Mouse (Mus musculus): ENCODE measurements at regions not wholly inside any gene's neighbourhood (a gene's known extent, or its start where the extent isn't known, plus 50 kb on each side); places are given as distances from the start of the nearest gene placed in this dataset.

GRCm38 (mm10) chr2:169234368-169235070 lies 279.1 kb upstream of the Zfp64 start:
- DNase-seq (ENCODE audit: low spot score) (no peak), ATAC-seq (ENCODE audit: extremely low read depth, insufficient number of reproducible peaks, low FRiP score, poor library complexity, severe bottlenecking) (no peak)
- no peak for TF ChIP-seq CTCF (IDR thresholded peaks at IDR 0.05; ENCODE audit: low read depth, low read length)
- TF ChIP-seq TAL1 (conservative IDR thresholded peaks at IDR 0.05; ENCODE audit: low read depth, low read length), result no peak
- TF ChIP-seq GATA2 (IDR thresholded peaks at IDR 0.05; ENCODE audit: borderline replicate concordance, low read depth, low read length), result no peak
- TF ChIP-seq GATA1 (IDR thresholded peaks at IDR 0.05; ENCODE audit: borderline replicate concordance, low read length), result no peak
- TF ChIP-seq POLR2AphosphoS5 (IDR thresholded peaks at IDR 0.05; ENCODE audit: insufficient replicate concordance, low read depth, low read length), result no peak
- Histone ChIP-seq H3K9me3 (replicated peaks) (peaks cover 51% of the 10 kb centered on the region), H3K4me1 (ENCODE audit: insufficient read depth, low read depth, low read length) (no peaks in the 10 kb centered on the region), H3K4me3 (ENCODE audit: low read depth, low read length) (no peak overlapping the region), H3K27me3 (ENCODE audit: insufficient read depth, low read length) (no peaks in the 10 kb centered on the region), H3K36me3 (replicated peaks) (no peaks in the 10 kb centered on the region)

- TF ChIP-seq GATA2 (IDR thresholded peaks at IDR 0.05; ENCODE audit: borderline replicate concordance, low read depth, low read length), result no peak
- TF ChIP-seq TAL1 (conservative IDR thresholded peaks at IDR 0.05; ENCODE audit: low read depth, low read length), result no peak
- no peak for TF ChIP-seq GATA1 (IDR thresholded peaks at IDR 0.05; ENCODE audit: borderline replicate concordance, low read length)
- no peak for TF ChIP-seq POLR2AphosphoS5 (IDR thresholded peaks at IDR 0.05; ENCODE audit: insufficient replicate concordance, low read depth, low read length)
- no peak for TF ChIP-seq CTCF (IDR thresholded peaks at IDR 0.05; ENCODE audit: low read depth, low read length)
- Histone ChIP-seq H3K27me3 (ENCODE audit: insufficient read depth, low read length) (no peaks in the 10 kb centered on the region), H3K4me1 (ENCODE audit: insufficient read depth, low read depth, low read length) (no peaks in the 10 kb centered on the region), H3K36me3 (replicated peaks) (no peaks in the 10 kb centered on the region), H3K4me3 (ENCODE audit: low read depth, low read length) (no peak overlapping the region), H3K9me3 (replicated peaks) (peaks cover 55% of the 10 kb centered on the region)
- DNase-seq (ENCODE audit: low spot score) (no peak), ATAC-seq (ENCODE audit: extremely low read depth, insufficient number of reproducible peaks, low FRiP score, poor library complexity, severe bottlenecking) (no peak)
Observed at GRCm38 (mm10) chr2:169233151-169234123, 278.1 kb upstream of the Zfp64 start.

GRCm38 (mm10) chr2:169222264-169222663 lies 266.9 kb upstream of the Zfp64 start:
- Histone ChIP-seq H3K27me3 (ENCODE audit: insufficient read depth, low read length) (no peaks in the 10 kb centered on the region), H3K4me1 (ENCODE audit: insufficient read depth, low read depth, low read length) (no peaks in the 10 kb centered on the region), H3K36me3 (replicated peaks) (no peaks in the 10 kb centered on the region), H3K4me3 (ENCODE audit: low read depth, low read length) (no peak overlapping the region), H3K9me3 (replicated peaks) (peaks cover 81% of the 10 kb centered on the region)
- DNase-seq (ENCODE audit: low spot score), result no peak
- TF ChIP-seq POLR2AphosphoS5 (IDR thresholded peaks at IDR 0.05; ENCODE audit: insufficient replicate concordance, low read depth, low read length) (no peak), TAL1 (conservative IDR thresholded peaks at IDR 0.05; ENCODE audit: low read depth, low read length) (no peak)
- no peak for ATAC-seq (ENCODE audit: extremely low read depth, insufficient number of reproducible peaks, low FRiP score, poor library complexity, severe bottlenecking)

GRCm38 (mm10) chr2:169221141-169221540 lies 265.8 kb upstream of the Zfp64 start:
- TF ChIP-seq TAL1 (conservative IDR thresholded peaks at IDR 0.05; ENCODE audit: low read depth, low read length) (no peak), GATA2 (IDR thresholded peaks at IDR 0.05; ENCODE audit: borderline replicate concordance, low read depth, low read length) (no peak), GATA1 (IDR thresholded peaks at IDR 0.05; ENCODE audit: borderline replicate concordance, low read length) (no peak), POLR2AphosphoS5 (IDR thresholded peaks at IDR 0.05; ENCODE audit: insufficient replicate concordance, low read depth, low read length) (no peak), CTCF (IDR thresholded peaks at IDR 0.05; ENCODE audit: low read depth, low read length) (no peak)
- ATAC-seq (ENCODE audit: extremely low read depth, insufficient number of reproducible peaks, low FRiP score, poor library complexity, severe bottlenecking), result no peak
- no peak for DNase-seq (ENCODE audit: low spot score)
- Histone ChIP-seq H3K9me3 (replicated peaks) (peaks cover 85% of the 10 kb centered on the region), H3K4me1 (ENCODE audit: insufficient read depth, low read depth, low read length) (no peaks in the 10 kb centered on the region), H3K27me3 (ENCODE audit: insufficient read depth, low read length) (no peaks in the 10 kb centered on the region), H3K36me3 (replicated peaks) (no peaks in the 10 kb centered on the region), H3K4me3 (ENCODE audit: low read depth, low read length) (no peak overlapping the region)

GRCm38 (mm10) chr2:169215546-169216043 lies 260.2 kb upstream of the Zfp64 start:
- Histone ChIP-seq H3K36me3 (replicated peaks) (no peaks in the 10 kb centered on the region), H3K4me3 (ENCODE audit: low read depth, low read length) (no peak overlapping the region), H3K4me1 (ENCODE audit: insufficient read depth, low read depth, low read length) (no peaks in the 10 kb centered on the region), H3K9me3 (replicated peaks) (peaks cover 80% of the 10 kb centered on the region), H3K27me3 (ENCODE audit: insufficient read depth, low read length) (no peaks in the 10 kb centered on the region)
- no peak for DNase-seq (ENCODE audit: low spot score)
- ATAC-seq (ENCODE audit: extremely low read depth, insufficient number of reproducible peaks, low FRiP score, poor library complexity, severe bottlenecking), result no peak
- TF ChIP-seq GATA1 (IDR thresholded peaks at IDR 0.05; ENCODE audit: borderline replicate concordance, low read length) (no peak), POLR2AphosphoS5 (IDR thresholded peaks at IDR 0.05; ENCODE audit: insufficient replicate concordance, low read depth, low read length) (no peak), CTCF (IDR thresholded peaks at IDR 0.05; ENCODE audit: low read depth, low read length) (no peak), GATA2 (IDR thresholded peaks at IDR 0.05; ENCODE audit: borderline replicate concordance, low read depth, low read length) (no peak), TAL1 (conservative IDR thresholded peaks at IDR 0.05; ENCODE audit: low read depth, low read length) (no peak)

- DNase-seq (ENCODE audit: low spot score), result no peak
- ATAC-seq (ENCODE audit: extremely low read depth, insufficient number of reproducible peaks, low FRiP score, poor library complexity, severe bottlenecking), result no peak
- no peaks in the 10 kb centered on the region for H3K4me1 ChIP-seq (ENCODE audit: insufficient read depth, low read depth, low read length)
- H3K36me3 ChIP-seq (replicated peaks), result no peaks in the 10 kb centered on the region
- H3K4me3 ChIP-seq (ENCODE audit: low read depth, low read length), result no peak overlapping the region
- no peaks in the 10 kb centered on the region for H3K27me3 ChIP-seq (ENCODE audit: insufficient read depth, low read length)
- no peak for TF ChIP-seq POLR2AphosphoS5 (IDR thresholded peaks at IDR 0.05; ENCODE audit: insufficient replicate concordance, low read depth, low read length)
- H3K9me3 ChIP-seq (replicated peaks), result peaks cover 78% of the 10 kb centered on the region
Observed at GRCm38 (mm10) chr2:169214396-169214795, 259.0 kb upstream of the Zfp64 start.
